Mouse (Mus musculus): ENCODE measurements around the gene Lum.

GRCm38 (mm10) chr10:97564957-97565856, at the start of gene Lum:
- no peak for TF ChIP-seq POLR2A (IDR thresholded peaks at IDR 0.05; ENCODE audit: borderline replicate concordance, insufficient read depth, low read length)
- no peak for TF ChIP-seq CTCF (IDR thresholded peaks at IDR 0.05; ENCODE audit: borderline replicate concordance, insufficient read depth, low read depth, low read length)
